In genomic region chr2:165596141-165596540, GRCm38 (mm10) we compare ENCODE assay signal across 11 mouse cellular contexts. TPM values are rescaled to one million over a fixed set of nuclear protein-coding genes. Genes with fewer than 3 reads are reported as not detected.
DNase-seq lines count a peak whose midpoint lies in the region; ATAC-seq and TF ChIP-seq lines count a peak whose summit lies in the region.
"Had no signal": no experiment of that assay in that cellular context is flagged by ENCODE, and none has a peak within 500 bp of the region (broad histone marks: within the 10 kb centered on the region; RNA-seq: fewer than 3 reads in every experiment).

No protein-coding gene starts in this region.

- no peak for ATAC-seq in kidney, postnatal 0 days (replicated peaks; ENCODE audit: low FRiP score, low read depth)
- no peak for ATAC-seq in forebrain, embryonic 15.5 days (replicated peaks)
- no peak for ATAC-seq in limb, embryonic 12.5 days (ENCODE audit: insufficient number of reproducible peaks, insufficient read depth, low FRiP score, low TSS enrichment, low read depth)
- no peak for ATAC-seq in stomach, embryonic 15.5 days (ENCODE audit: insufficient read depth, low FRiP score, low read depth)
- ATAC-seq: activated CD4-positive, CD25-positive, alpha-beta regulatory T cell, adult 4 months; liver, embryonic 12.5 days had no signal

- H3K4me2 ChIP-seq in kidney, postnatal 0 days (ENCODE audit: low read length), result peak overlapping the region; percentile 89
- H3K4me2 ChIP-seq in forebrain, embryonic 15.5 days (replicated peaks), result peak overlapping the region; percentile 97; the same call in 1 of the 2 replicates
- peak overlapping the region; percentile 97 for H3K4me2 ChIP-seq in limb, embryonic 12.5 days
- H3K4me2 ChIP-seq in stomach, embryonic 15.5 days, result peak overlapping the region; percentile 88

- H3K9ac ChIP-seq in kidney, postnatal 0 days (ENCODE audit: low read depth, low read length), result no peak overlapping the region
- no peak overlapping the region for H3K9ac ChIP-seq in forebrain, embryonic 15.5 days (replicated peaks)
- H3K9ac ChIP-seq in limb, embryonic 12.5 days (replicated peaks), result 0 out of 2 replicates have a peak overlapping the region, but pooled peaks have one; percentile 80
- H3K9ac ChIP-seq in stomach, embryonic 15.5 days, result no peak overlapping the region
- H3K9ac ChIP-seq: liver, embryonic 12.5 days had no signal

- no peak overlapping the region for H3K27ac ChIP-seq in kidney, postnatal 0 days
- H3K27ac ChIP-seq in forebrain, embryonic 15.5 days (replicated peaks), result no peak overlapping the region
- no peak overlapping the region for H3K27ac ChIP-seq in limb, embryonic 12.5 days
- H3K27ac ChIP-seq in stomach, embryonic 15.5 days, result no peak overlapping the region
- H3K27ac ChIP-seq: liver, embryonic 12.5 days had no signal

- no peak for TF ChIP-seq CTCF in kidney, postnatal 0 days (IDR thresholded peaks at IDR 0.05; ENCODE audit: low read depth)

- H3K36me3 ChIP-seq in kidney, postnatal 0 days (ENCODE audit: insufficient read depth, low read length), result no peaks in the 10 kb centered on the region
- H3K36me3 ChIP-seq in forebrain, embryonic 15.5 days, result no peaks in the 10 kb centered on the region
- no peaks in the 10 kb centered on the region for H3K36me3 ChIP-seq in limb, embryonic 12.5 days
- H3K36me3 ChIP-seq in stomach, embryonic 15.5 days, result no peaks in the 10 kb centered on the region
- H3K36me3 ChIP-seq: liver, embryonic 12.5 days had no signal

- H3K9me3 ChIP-seq in kidney, postnatal 0 days (replicated peaks; ENCODE audit: low read length), result no peaks in the 10 kb centered on the region
- no peaks in the 10 kb centered on the region for H3K9me3 ChIP-seq in forebrain, embryonic 15.5 days
- H3K9me3 ChIP-seq in limb, embryonic 12.5 days, result peaks cover 7% of the 10 kb centered on the region; the same call in 1 of the 2 replicates
- no peaks in the 10 kb centered on the region for H3K9me3 ChIP-seq in stomach, embryonic 15.5 days
- H3K9me3 ChIP-seq: liver, embryonic 12.5 days had no signal

- H3K4me1 ChIP-seq in kidney, postnatal 0 days (replicated peaks; ENCODE audit: insufficient read depth, low read length), result peaks cover 22% of the 10 kb centered on the region
- H3K4me1 ChIP-seq in forebrain, embryonic 15.5 days, result peaks cover 17% of the 10 kb centered on the region
- H3K4me1 ChIP-seq in limb, embryonic 12.5 days (replicated peaks), result peaks cover 53% of the 10 kb centered on the region
- peaks cover 8% of the 10 kb centered on the region for H3K4me1 ChIP-seq in stomach, embryonic 15.5 days
- H3K4me1 ChIP-seq: liver, embryonic 12.5 days had no signal

- peaks cover 17% of the 10 kb centered on the region for H3K27me3 ChIP-seq in kidney, postnatal 0 days (ENCODE audit: insufficient read depth, low read length)
- peaks cover 26% of the 10 kb centered on the region for H3K27me3 ChIP-seq in forebrain, embryonic 15.5 days
- H3K27me3 ChIP-seq in limb, embryonic 12.5 days, result peaks cover 70% of the 10 kb centered on the region
- peaks cover 27% of the 10 kb centered on the region for H3K27me3 ChIP-seq in stomach, embryonic 15.5 days (replicated peaks)

- DNase-seq in kidney, postnatal 0 days (ENCODE audit: low spot score), result no peak
- DNase-seq in kidney, postnatal 36 days, result no peak
- DNase-seq in urinary bladder, postnatal 25 days (ENCODE audit: low spot score), result no peak
- no peak for DNase-seq in spleen, postnatal 10 days (ENCODE audit: low spot score in 2 of 2)
- DNase-seq: kidney, postnatal 25 days; right cerebral cortex, postnatal 14 days had no signal

- 12% methylated on average over 11 of the region's 11 CpGs for WGBS in kidney, postnatal 0 days
- 11% methylated on average over 11 of the region's 11 CpGs for WGBS in forebrain, embryonic 15.5 days
- WGBS in limb, embryonic 12.5 days, result 13% methylated on average over 11 of the region's 11 CpGs
- 24% methylated on average over 11 of the region's 11 CpGs for WGBS in stomach, embryonic 15.5 days

- peak overlapping the region; percentile 54 for H3K4me3 ChIP-seq in kidney, postnatal 0 days (replicated peaks; ENCODE audit: low read depth, low read length)
- H3K4me3 ChIP-seq in forebrain, embryonic 15.5 days, result no peak overlapping the region
- peak overlapping the region; percentile 65 for H3K4me3 ChIP-seq in limb, embryonic 12.5 days (replicated peaks)
- H3K4me3 ChIP-seq in stomach, embryonic 15.5 days (replicated peaks), result peak overlapping the region; percentile 53; the same call in 1 of the 2 replicates
- H3K4me3 ChIP-seq: liver, embryonic 12.5 days had no signal

RNA-seq across cellular contexts. Expression of gene Eya2, which starts 1.3 kb away (rescaled TPM):
- polyA plus RNA-seq in kidney, postnatal 0 days (2015; fragmentation: Nextera tagmentation; extraction: Ambion mirVana), result 6.3 and 8.0 TPM in 2 replicates
- 2.8 TPM in 2 replicates for polyA plus RNA-seq in forebrain, embryonic 15.5 days (2015; fragmentation: Nextera tagmentation; extraction: Ambion mirVana)
- polyA plus RNA-seq in limb, embryonic 12.5 days (2016; fragmentation: Nextera tagmentation; extraction: Ambion mirVana), result 9.7 and 11.2 TPM in 2 replicates
- 8.6 and 10.3 TPM in 2 replicates for polyA plus RNA-seq in stomach, embryonic 15.5 days (2015; fragmentation: Nextera tagmentation; extraction: Ambion mirVana)
